Mouse (Mus musculus): ENCODE results near the gene Tcp1.
"Not testable (repeated sequence)": the region's sequence is repeated elsewhere in the genome, so short reads cannot be mapped to it uniquely, and the experiment has no call there.

- TF ChIP-seq POLR2A (IDR thresholded peaks at IDR 0.05; ENCODE audit: low read depth, low read length); CTCF (IDR thresholded peaks at IDR 0.05; ENCODE audit: borderline replicate concordance, insufficient read depth, low read length): not testable (repeated sequence)
Observed at GRCm38 (mm10) chr17:12931576-12931975, 16.1 kb downstream of the Tcp1 start.

All from embryonic fibroblast, embryonic 13.5 days (primary cell).